Mouse (Mus musculus): Measurements from ENCODE around the gene Kcna10. TPM values are rescaled to one million over a fixed set of nuclear protein-coding genes. Genes with fewer than 3 reads are reported as not detected.

Kcna10 gene
- polyA plus RNA-seq, 1 experiment from 2014 or later: not detected

GRCm38 (mm10) chr3:107176501-107176900 lies 6.4 kb upstream of the Kcna10 start:
- WGBS: 79% methylated on average over 9 of the region's 9 CpGs
- H3K36me3 ChIP-seq (ENCODE audit: control insufficient read depth, insufficient read depth, low read length): no peaks in the 10 kb centered on the region
- H3K4me3 ChIP-seq (ENCODE audit: control insufficient read depth in 1 of 2, insufficient read depth in 1 of 2, low read depth in 1 of 2, low read length in 2 of 2): no peak overlapping the region
- no peaks in the 10 kb centered on the region for H3K9me3 ChIP-seq (ENCODE audit: control insufficient read depth, low read length)
- H3K9ac ChIP-seq (ENCODE audit: low read length): no peak overlapping the region
- no peak for ATAC-seq (ENCODE audit: insufficient number of reproducible peaks, insufficient read depth, low FRiP score, low read depth)
- H3K4me2 ChIP-seq (ENCODE audit: low read length): no peak overlapping the region
- H3K27me3 ChIP-seq (ENCODE audit: control insufficient read depth, insufficient read depth, low read length): no peaks in the 10 kb centered on the region
- H3K4me1 ChIP-seq (ENCODE audit: control insufficient read depth in 2 of 2, insufficient read depth in 2 of 2, low read length in 2 of 2): no peaks in the 10 kb centered on the region
- H3K27ac ChIP-seq (replicated peaks in 1 of 2; ENCODE audit: control insufficient read depth in 1 of 2, insufficient read depth in 1 of 2, low read depth in 2 of 2, low read length in 2 of 2): no peak overlapping the region

GRCm38 (mm10) chr3:107180860-107181259 lies 2.0 kb upstream of the Kcna10 start:
- Histone ChIP-seq H3K36me3 (ENCODE audit: control insufficient read depth, insufficient read depth, low read length) (no peaks in the 10 kb centered on the region), H3K9me3 (ENCODE audit: control insufficient read depth, low read length) (no peaks in the 10 kb centered on the region), H3K4me3 (ENCODE audit: control insufficient read depth in 1 of 2, insufficient read depth in 1 of 2, low read depth in 1 of 2, low read length in 2 of 2) (no peak overlapping the region), H3K9ac (ENCODE audit: low read length) (no peak overlapping the region), H3K27ac (replicated peaks in 1 of 2; ENCODE audit: control insufficient read depth in 1 of 2, insufficient read depth in 1 of 2, low read depth in 2 of 2, low read length in 2 of 2) (no peak overlapping the region), H3K27me3 (ENCODE audit: control insufficient read depth, insufficient read depth, low read length) (no peaks in the 10 kb centered on the region), H3K4me2 (ENCODE audit: low read length) (no peak overlapping the region), H3K4me1 (ENCODE audit: control insufficient read depth in 2 of 2, insufficient read depth in 2 of 2, low read length in 2 of 2) (no peaks in the 10 kb centered on the region)
- ATAC-seq (ENCODE audit: insufficient number of reproducible peaks, insufficient read depth, low FRiP score, low read depth): no peak
- WGBS: 65% methylated on average over 2 of the region's 2 CpGs

- Histone ChIP-seq H3K4me1 (ENCODE audit: control insufficient read depth in 2 of 2, insufficient read depth in 2 of 2, low read length in 2 of 2) (no peaks in the 10 kb centered on the region), H3K27me3 (ENCODE audit: control insufficient read depth, insufficient read depth, low read length) (no peaks in the 10 kb centered on the region), H3K4me2 (ENCODE audit: low read length) (no peak overlapping the region), H3K36me3 (ENCODE audit: control insufficient read depth, insufficient read depth, low read length) (no peaks in the 10 kb centered on the region), H3K4me3 (ENCODE audit: control insufficient read depth in 1 of 2, insufficient read depth in 1 of 2, low read depth in 1 of 2, low read length in 2 of 2) (no peak overlapping the region), H3K9ac (ENCODE audit: low read length) (no peak overlapping the region), H3K27ac (replicated peaks in 1 of 2; ENCODE audit: control insufficient read depth in 1 of 2, insufficient read depth in 1 of 2, low read depth in 2 of 2, low read length in 2 of 2) (no peak overlapping the region), H3K9me3 (ENCODE audit: control insufficient read depth, low read length) (no peaks in the 10 kb centered on the region)
- no peak for ATAC-seq (ENCODE audit: insufficient number of reproducible peaks, insufficient read depth, low FRiP score, low read depth)
- 76% methylated on average over 3 of the region's 3 CpGs for WGBS
These were observed 322 bp downstream of the Kcna10 start for GRCm38 (mm10) chr3:107183178-107183577.

- no peak for ATAC-seq (ENCODE audit: insufficient number of reproducible peaks, insufficient read depth, low FRiP score, low read depth)
These were observed 2.7 kb downstream of the Kcna10 start for GRCm38 (mm10) chr3:107185597-107185996.

GRCm38 (mm10) chr3:107187022-107187421 lies 4.2 kb downstream of the Kcna10 start:
- no peaks in the 10 kb centered on the region for H3K36me3 ChIP-seq (ENCODE audit: control insufficient read depth, insufficient read depth, low read length)
- no peak overlapping the region for H3K4me2 ChIP-seq (ENCODE audit: low read length)
- no peak for ATAC-seq (ENCODE audit: insufficient number of reproducible peaks, insufficient read depth, low FRiP score, low read depth)
- H3K9ac ChIP-seq (ENCODE audit: low read length): no peak overlapping the region
- H3K27me3 ChIP-seq (ENCODE audit: control insufficient read depth, insufficient read depth, low read length): peaks cover 5% of the 10 kb centered on the region; the same call in 1 of the 2 replicates
- no peak overlapping the region for H3K27ac ChIP-seq (replicated peaks in 1 of 2; ENCODE audit: control insufficient read depth in 1 of 2, insufficient read depth in 1 of 2, low read depth in 2 of 2, low read length in 2 of 2)
- no peak overlapping the region for H3K4me3 ChIP-seq (ENCODE audit: control insufficient read depth in 1 of 2, insufficient read depth in 1 of 2, low read depth in 1 of 2, low read length in 2 of 2)
- H3K4me1 ChIP-seq (ENCODE audit: control insufficient read depth in 2 of 2, insufficient read depth in 2 of 2, low read length in 2 of 2): no peaks in the 10 kb centered on the region
- WGBS: 75% methylated on average over 4 of the region's 4 CpGs
- no peaks in the 10 kb centered on the region for H3K9me3 ChIP-seq (ENCODE audit: control insufficient read depth, low read length)

More at GRCm38 (mm10) chr3:107185597-107185996, 2.7 kb downstream of the Kcna10 start:
- H3K27ac ChIP-seq (replicated peaks in 1 of 2; ENCODE audit: control insufficient read depth in 1 of 2, insufficient read depth in 1 of 2, low read depth in 2 of 2, low read length in 2 of 2): no peak overlapping the region
- H3K9ac ChIP-seq (ENCODE audit: low read length): no peak overlapping the region
- H3K4me1 ChIP-seq (ENCODE audit: control insufficient read depth in 2 of 2, insufficient read depth in 2 of 2, low read length in 2 of 2): no peaks in the 10 kb centered on the region
- no peaks in the 10 kb centered on the region for H3K9me3 ChIP-seq (ENCODE audit: control insufficient read depth, low read length)
- H3K4me2 ChIP-seq (ENCODE audit: low read length): no peak overlapping the region
- no peaks in the 10 kb centered on the region for H3K36me3 ChIP-seq (ENCODE audit: control insufficient read depth, insufficient read depth, low read length)
- WGBS: 65% methylated on average over 3 of the region's 3 CpGs
- H3K4me3 ChIP-seq (ENCODE audit: control insufficient read depth in 1 of 2, insufficient read depth in 1 of 2, low read depth in 1 of 2, low read length in 2 of 2): no peak overlapping the region
- H3K27me3 ChIP-seq (ENCODE audit: control insufficient read depth, insufficient read depth, low read length): peaks cover 5% of the 10 kb centered on the region; the same call in 1 of the 2 replicates

GRCm38 (mm10) chr3:107188226-107188899 lies 5.5 kb downstream of the Kcna10 start:
- no peaks in the 10 kb centered on the region for H3K36me3 ChIP-seq (ENCODE audit: control insufficient read depth, insufficient read depth, low read length)
- H3K4me1 ChIP-seq (ENCODE audit: control insufficient read depth in 2 of 2, insufficient read depth in 2 of 2, low read length in 2 of 2): no peaks in the 10 kb centered on the region
- no peak overlapping the region for H3K9ac ChIP-seq (ENCODE audit: low read length)
- no peak overlapping the region for H3K27ac ChIP-seq (replicated peaks in 1 of 2; ENCODE audit: control insufficient read depth in 1 of 2, insufficient read depth in 1 of 2, low read depth in 2 of 2, low read length in 2 of 2)
- no peaks in the 10 kb centered on the region for H3K9me3 ChIP-seq (ENCODE audit: control insufficient read depth, low read length)
- no peak overlapping the region for H3K4me3 ChIP-seq (ENCODE audit: control insufficient read depth in 1 of 2, insufficient read depth in 1 of 2, low read depth in 1 of 2, low read length in 2 of 2)
- no peak overlapping the region for H3K4me2 ChIP-seq (ENCODE audit: low read length)
- ATAC-seq (ENCODE audit: insufficient number of reproducible peaks, insufficient read depth, low FRiP score, low read depth): no peak
- WGBS: 25% methylated on average over 6 of the region's 6 CpGs
- H3K27me3 ChIP-seq (ENCODE audit: control insufficient read depth, insufficient read depth, low read length): peaks cover 5% of the 10 kb centered on the region; the same call in 1 of the 2 replicates

- Histone ChIP-seq H3K4me2 (ENCODE audit: low read length) (no peak overlapping the region), H3K4me1 (ENCODE audit: control insufficient read depth in 2 of 2, insufficient read depth in 2 of 2, low read length in 2 of 2) (no peaks in the 10 kb centered on the region), H3K27ac (replicated peaks in 1 of 2; ENCODE audit: control insufficient read depth in 1 of 2, insufficient read depth in 1 of 2, low read depth in 2 of 2, low read length in 2 of 2) (no peak overlapping the region), H3K36me3 (ENCODE audit: control insufficient read depth, insufficient read depth, low read length) (no peaks in the 10 kb centered on the region), H3K9ac (ENCODE audit: low read length) (no peak overlapping the region), H3K4me3 (ENCODE audit: control insufficient read depth in 1 of 2, insufficient read depth in 1 of 2, low read depth in 1 of 2, low read length in 2 of 2) (no peak overlapping the region), H3K27me3 (ENCODE audit: control insufficient read depth, insufficient read depth, low read length) (no peaks in the 10 kb centered on the region; the same call in 1 of the 2 replicates), H3K9me3 (ENCODE audit: control insufficient read depth, low read length) (0 out of 2 replicates have a peak, but pooled peaks cover 3% of the 10 kb centered on the region)
- no peak for ATAC-seq (ENCODE audit: insufficient number of reproducible peaks, insufficient read depth, low FRiP score, low read depth)
- WGBS: 43% methylated on average over 9 of the region's 9 CpGs
These were observed 18.7 kb downstream of the Kcna10 start for GRCm38 (mm10) chr3:107201310-107202180.
